Mouse (Mus musculus) adrenal gland, adult (tissue): Measurements from ENCODE around the gene Atn1.
A peak's percentile ranks its signal among the peaks of the same experiment; 100 is the strongest.

Source experiments
- DNase-seq, 2 experiments: peaks; one replicate each; pipeline ENCODE4 v3.0.0; 2022 to 2023; ENCODE audit warnings: low spot score in 1 of 2; ENCODE audit not compliant: inconsistent age in 2 of 2

Atn1 gene

DNA sequence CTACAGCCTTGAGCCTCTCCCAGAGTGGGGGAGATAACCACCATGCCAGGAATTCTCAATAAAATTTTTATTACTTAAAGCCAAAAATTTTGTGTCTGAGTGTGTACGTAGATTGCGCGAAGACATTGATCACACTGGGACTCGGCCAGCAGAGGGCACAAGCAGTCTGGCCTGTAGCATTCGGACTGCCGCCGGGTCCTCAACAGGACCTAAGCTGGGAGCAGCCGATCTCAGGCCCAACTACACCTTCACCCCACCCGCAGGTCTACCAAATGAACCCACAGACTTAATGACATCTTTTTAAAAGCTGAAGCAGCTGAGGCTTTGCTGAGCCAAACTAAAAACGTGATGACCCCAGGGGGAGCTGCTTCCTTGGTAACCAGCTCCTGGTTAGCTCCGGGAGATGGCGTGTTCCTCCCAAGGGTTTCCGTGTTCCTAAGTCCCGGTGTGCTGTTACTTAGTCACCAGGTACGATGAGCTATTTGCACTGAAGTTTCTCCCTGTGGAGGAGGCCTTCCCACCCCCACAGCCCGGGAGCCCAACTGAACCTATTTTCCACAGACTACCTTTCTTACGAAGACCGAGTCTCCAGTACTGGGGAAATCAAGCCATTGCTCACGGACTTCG lies 39.3 kb downstream of the Atn1 start:
- DNase-seq, result peak; percentile 61 to 81

DNA sequence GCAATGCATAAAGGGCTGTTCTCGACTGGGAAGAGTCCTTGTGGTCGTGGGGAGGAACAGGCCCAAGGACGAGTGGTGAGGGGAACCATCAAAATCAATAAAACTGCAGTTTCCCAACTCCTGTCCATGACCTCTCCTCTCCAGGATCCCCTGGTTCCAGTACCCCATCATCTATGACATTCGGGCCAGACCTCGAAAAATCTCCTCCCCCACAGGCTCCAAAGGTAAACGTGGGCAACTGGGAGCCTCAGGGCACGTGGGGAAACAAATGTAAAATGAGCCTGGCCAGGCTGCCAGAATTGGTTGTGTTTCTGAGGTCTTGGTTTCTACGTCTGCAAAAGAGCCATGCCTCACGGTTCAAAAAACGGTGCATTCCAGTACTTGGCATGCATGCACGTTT lies 43.4 kb downstream of the Atn1 start:
- DNase-seq, result no peak

DNA sequence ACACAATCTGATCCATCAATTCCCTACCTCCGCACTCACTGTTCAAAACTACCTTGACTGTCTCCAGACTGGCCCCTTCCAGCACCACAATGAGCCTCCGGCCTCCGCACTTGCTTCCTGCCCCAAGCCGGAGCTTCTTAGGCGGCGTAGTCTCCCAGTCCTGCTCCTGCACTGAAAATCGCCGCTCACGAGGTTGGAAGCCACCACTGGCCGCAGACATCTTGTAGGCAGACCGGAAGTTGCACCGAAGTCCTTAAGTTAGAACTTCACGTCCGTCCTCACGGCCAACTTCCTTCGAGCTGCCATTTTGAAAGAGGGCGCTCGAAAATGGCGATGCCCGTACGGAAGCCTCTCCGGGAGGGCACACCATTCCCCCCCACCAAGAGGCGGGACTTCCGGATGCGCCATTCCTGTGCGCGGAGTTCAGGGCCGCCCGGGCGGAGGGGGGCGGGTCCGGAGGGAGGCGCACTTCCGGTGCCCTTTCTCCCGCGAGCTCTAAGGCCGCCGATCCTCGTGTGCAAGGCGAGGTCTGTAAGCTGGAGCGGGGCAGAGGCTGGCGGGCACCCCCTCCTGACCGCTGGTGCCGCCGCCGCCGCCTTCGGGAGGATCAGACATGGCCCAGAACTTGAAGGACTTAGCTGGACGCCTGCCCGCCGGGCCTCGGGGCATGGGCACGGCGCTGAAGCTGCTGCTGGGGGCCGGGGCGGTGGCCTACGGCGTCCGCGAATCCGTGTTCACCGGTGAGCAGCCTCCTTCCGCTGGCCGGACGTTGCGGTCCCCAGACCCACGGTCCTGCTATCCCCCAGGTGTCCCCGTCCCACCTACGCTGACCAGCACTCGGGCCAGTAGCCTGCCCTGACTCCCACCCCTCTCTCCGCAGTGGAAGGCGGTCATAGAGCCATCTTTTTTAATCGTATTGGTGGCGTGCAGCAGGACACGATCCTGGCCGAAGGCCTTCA lies 44.2 kb downstream of the Atn1 start, which contains the start of the genes Emg1 and Phb2:
Gene Emg1, minus strand, starts transcription at position 355 of the 959 bp plus-strand sequence.
Gene Phb2, plus strand, starts transcription at position 513 of the 959 bp plus-strand sequence.
- peak; percentile 99 for DNase-seq

DNA sequence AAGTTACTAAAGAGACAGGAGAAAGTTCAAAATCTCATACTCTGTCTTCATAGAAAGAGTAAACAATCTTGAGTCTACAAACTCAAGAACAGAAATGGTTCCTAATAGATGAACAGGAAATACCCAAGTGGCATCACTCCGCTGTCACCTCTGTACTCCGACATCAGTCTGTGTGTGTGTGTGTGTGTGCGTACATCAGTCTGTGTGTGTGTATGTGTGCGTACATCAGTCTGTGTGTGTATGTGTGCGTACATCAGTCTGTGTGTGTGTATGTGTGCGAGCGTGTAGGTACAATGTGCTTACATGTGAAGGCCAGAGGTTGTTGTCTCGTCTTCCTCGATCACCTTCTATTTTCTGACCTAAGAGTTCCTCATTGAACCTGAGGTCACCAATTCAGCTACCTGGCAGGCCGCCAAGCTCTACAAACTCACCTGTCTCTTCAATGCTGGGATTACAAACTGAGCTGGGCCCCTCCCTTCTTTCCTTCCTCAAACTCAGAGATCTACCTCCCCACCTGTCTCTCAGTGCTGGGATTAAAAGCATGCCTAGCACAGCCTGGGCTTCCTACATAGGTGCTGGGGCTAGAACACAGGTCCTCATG lies 47.9 kb downstream of the Atn1 start:
- no peak for DNase-seq

DNA sequence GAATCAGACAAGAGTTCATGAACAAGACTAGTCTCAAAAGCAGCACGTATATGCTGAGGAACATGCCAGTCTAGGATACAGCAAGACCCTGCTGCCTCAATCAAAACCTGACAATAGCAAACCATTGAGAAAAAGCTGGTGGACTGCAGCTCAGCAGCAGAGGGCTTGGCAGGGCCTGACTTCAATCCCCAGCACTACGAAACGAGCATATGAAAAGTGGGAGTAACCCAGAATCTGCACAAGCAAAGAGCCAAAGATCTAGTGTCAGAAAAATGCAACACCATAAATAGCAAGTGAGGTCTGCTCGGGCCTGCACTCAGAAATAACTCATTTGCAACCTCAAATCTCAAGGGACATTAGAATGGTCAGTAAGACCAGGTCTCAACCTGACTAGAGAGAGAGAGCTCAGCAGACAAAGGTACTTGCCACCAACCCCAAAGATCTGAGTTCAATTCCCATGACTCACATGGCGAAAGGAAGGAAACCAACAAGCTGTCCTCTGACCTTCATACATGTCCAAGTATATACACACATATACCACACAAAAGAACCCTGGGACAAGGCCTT lies 50.2 kb downstream of the Atn1 start:
- DNase-seq, result no peak

DNA sequence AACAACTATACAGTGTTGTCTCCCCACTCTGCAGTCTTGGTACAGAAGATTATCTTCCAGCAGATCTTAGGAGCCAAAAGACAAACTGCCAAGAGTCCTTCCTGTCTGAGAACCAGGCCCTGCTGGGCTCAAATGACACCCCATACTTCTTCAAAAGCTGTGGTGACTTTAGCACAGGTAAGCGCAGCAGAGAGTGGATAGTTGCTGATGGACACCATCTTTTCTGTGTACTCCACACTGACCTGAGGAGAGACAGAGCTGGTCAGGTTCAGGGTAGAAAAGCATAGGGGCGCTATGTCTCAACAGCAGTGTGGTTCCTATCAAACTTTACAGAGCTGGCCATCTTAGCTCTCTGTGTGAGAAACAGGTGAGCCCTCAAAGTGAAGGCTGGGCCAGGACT lies 51.9 kb downstream of the Atn1 start:
- DNase-seq, result no peak

DNA sequence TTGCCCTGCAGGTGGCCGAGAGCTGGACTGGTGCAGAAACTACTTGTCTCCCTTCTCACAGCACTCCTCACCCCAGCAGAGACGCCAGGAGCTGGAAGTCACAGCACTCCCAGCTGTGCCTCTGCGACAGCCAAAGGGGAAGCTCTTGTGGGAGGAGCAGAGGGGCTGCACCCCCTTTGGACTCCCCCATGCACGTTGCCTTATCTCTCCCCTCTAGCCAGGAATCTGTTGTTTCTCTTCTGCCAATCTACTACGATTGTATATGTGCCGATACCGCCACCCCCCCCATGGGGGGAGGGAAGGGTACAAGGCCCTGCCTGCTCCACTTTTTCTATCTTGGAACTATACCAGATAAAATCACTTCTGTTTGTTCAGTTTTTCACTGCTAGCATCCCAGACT lies 52.5 kb downstream of the Atn1 start:
- no peak for DNase-seq

DNA sequence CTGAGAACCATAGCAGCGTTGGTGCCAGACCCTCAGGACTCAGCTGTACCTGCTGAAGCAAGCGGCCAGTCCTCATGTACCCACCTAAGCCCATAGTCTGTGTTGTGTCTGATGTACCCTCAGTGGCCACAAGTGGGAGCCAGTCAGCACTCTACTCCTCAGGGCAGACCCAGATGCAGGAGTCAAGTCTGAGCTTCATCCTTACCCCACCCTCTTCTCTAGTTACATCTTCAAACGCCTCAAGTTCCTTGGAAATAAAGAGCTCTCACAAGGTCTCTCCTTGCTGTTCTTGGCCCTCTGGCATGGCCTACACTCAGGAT lies 53.6 kb downstream of the Atn1 start:
- DNase-seq, result peak; percentile 61 to 88

DNA sequence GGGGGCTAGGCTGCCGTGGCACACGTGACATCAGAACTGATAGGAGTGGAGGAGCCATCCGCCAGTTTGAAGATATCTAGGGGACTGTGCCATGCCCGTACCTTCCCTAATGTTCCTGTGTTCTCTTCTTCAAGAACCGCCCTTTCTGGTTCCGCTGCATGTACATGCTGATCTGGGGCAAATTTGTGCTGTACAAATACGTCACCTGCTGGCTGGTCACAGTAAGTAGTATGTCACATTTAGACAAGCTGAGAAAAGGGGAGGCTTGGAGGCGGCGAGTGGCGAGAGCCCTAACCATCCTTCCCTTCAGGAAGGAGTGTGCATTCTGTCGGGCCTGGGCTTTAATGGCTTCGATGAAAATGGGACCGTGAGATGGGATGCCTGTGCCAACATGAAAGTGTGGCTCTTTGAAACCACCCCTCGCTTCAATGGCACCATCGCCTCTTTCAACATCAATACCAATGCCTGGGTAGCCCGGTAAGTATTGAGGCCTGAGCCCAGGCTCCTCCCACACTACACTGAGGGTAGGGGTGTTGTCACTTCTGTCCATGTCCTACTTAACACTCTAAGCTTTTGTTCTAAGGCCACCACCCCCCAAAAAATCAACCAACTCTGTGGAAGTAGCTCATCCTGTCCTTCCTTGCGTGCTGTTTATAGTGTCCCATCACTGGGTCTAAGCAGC lies 54.1 kb downstream of the Atn1 start:
- DNase-seq, result peak in 1 of 2 experiments; percentile 54

DNA sequence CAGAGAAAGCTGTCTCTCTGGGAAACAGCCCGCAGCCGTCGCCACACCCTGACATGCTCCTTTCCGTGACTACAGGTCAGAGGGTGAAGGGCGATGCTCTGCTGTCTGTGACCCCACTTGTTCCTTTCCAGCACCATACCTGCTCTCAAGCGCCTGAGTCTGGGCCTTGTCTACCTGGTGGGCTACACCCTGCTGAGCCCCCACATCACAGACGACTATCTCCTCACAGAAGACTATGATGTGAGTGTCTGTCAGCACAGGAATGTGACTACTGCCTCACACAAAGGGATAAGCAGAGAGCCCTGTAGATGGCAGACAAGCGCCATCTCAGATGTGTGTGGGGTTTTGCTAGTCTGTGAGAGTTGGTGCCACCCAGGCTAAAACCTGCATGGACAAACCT lies 55.0 kb downstream of the Atn1 start:
- peak; percentile 46 to 73 for DNase-seq

DNA sequence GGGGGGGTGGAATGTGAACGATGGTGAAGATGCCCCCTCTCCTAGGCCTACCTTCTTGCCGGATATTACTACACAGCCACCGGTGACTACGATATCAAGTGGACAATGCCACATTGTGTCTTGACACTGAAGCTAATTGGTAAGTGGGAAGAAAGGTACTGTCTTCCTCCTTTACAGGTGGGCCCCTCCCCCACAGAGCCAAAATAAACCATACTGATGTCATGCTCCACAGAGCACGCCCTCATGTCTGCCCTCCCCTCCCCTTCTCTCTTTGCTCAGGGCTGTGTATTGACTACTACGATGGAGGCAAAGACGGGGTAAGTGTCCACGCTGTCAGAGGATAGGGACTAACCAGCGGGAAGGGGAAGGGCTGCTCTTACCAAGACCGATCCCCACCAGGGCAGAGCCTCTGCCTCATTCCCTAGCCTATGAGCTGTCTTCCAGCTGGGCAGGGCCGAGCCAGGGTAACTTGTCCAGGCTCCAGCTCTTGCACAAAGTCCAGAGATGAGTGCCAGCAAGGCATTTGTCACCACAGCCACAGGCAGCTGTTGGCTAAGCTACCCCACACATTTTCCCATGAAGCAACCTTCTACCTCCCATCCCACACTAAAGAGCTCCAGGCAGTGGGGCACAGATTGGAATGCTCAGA lies 56.2 kb downstream of the Atn1 start:
- peak; percentile 88 to 95 for DNase-seq

DNA sequence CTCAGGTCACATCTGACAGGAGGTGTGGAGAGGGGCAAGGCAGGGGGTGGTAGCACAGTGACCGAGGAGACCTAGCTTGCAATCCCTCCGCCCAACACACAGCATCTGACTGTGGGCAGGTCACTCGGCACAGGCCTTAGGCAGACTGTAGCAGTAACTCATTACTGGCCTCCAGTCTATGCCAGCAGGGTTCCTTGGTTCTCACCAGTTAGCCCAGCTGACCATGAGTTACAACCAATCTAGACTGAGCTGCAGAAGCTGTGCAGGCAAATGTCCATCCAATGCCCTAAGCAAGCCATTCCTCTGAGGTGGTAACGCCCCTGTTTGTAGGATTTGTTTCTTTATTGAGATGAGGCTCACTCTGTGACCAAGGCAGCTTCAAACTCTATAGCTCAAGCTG lies 57.0 kb downstream of the Atn1 start:
- no peak for DNase-seq

DNA sequence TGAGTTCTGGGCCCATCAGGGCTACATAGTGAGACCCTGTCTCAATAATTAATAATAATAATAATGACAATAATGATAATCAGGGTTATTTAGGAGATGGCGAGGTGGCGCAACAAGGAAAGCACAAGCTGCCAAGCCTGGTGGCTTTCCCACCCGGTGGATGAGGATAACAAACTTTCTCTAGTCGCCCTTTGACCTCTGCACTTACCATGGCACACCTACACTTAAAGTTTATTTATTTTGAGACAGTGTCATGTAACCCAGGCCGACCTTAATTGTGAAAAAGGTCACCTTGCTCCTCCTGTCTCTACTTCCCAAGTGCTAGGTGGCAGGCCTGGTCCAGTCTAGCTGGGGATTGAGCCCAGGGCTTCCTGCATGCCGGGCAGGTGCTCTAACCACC lies 57.6 kb downstream of the Atn1 start:
- DNase-seq, result no peak

DNA sequence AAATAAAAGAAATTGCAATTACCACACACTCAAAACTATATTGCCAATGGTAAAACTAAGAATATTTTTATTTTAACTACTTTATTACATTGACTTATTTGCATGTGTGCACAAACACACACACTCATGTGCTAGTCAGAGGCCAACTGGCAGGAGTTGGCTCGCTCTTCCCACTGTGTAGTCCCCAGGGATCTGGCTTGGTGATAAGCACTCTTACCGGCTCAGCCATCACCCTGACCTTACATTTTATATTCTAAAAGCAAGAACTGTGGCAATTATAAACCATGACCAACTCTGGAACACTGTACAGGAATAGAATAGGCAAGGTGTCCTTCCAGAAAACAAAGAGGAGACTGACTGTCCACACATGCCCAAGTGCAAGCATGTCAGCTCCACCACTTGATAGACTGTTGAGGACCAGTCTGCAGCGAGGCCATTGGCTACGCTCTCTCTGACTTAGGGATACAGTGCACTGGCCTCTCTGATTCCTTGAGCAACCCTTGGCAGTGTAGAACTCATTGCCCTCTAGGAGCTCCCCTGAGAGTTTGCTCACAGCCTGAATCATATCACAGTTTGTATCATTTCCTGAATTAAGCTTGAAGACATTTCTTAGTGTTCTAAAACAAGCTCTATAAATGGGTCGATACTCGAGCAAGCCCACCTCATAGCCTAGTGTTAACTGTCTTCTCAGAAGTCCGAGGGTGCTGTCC lies 59.7 kb downstream of the Atn1 start:
- DNase-seq, result no peak

DNA sequence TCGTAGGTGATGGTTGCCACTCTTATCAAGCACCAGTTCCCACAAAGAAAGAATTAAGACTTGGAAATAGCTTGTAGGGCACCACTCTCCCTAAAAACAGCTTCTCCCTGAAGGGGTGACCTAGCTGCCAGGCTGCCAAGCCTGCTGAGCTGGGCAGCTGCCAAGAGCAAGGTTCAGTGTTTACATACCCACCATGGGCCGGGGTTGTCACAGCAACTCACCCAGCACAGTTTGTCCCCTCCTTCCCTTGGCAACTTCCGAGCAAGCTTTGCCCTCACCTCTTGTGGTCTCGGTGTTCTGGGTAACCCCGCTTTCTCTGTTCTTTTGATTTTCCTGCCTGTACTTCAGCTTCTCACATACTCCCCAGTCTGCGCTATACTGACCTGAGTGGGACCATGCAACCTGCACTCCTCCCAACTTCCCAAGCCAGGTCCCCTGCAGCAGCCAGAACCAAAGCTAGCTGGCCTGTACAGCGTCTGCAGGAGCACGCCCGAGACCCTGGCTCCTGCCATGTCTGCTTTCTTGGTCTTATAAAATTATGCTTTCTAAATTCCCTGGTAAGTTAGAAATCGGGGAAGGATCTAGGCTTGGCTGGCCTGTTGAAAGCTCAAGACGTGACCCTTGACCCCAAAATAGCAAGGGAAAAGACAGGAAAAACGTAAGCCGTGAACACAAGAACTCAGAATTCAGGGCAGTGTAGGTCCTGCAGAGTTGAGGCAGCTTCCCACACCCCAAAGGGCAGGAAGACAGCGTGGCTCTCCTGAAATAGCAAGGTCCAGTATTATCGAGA lies 62.0 kb downstream of the Atn1 start:
- DNase-seq, result peak; percentile 81 to 83

DNA sequence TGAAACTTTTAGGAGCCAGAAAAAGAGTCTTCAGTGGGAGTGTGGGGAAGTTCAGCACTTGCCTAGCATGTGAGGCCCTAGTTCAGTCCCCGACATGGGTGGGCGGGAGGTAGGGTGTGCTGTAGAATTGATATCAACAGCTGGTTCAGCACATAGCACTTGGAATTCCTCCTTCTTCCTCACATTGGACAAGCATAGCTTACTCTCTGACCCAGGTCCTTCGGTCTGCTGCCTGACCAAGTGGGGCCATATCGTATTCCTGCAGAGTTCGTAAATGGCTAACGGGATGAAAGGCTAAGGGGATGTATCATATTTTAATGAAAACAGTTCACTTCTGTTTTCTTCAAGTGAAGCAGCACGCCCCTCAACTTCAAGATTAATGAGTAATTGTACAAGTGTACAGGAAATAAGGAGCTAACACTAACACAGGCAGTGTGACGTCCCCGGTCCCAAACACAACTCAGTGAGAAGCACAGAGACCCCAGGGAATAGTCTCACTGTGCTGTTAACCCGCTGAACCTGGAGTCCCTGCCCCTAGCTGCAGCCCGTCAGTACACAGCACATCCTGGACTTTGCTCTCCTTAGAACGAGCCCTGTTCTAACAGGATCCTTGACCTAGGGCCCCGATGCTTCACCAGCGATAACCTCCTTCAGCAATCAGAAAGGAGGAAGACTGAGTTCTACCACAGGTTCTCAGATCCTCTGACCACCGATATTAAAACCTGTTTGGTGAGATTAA lies 62.9 kb downstream of the Atn1 start:
- DNase-seq, result peak in 1 of 2 experiments; percentile 51
